Mouse (Mus musculus) midbrain, postnatal 0 days (tissue): Measurements from ENCODE around the gene Inpp4a. TPM values are rescaled to one million over a fixed set of nuclear protein-coding genes. Genes with fewer than 3 reads are reported as not detected.

Experiments
- ATAC-seq: fragments of 200-750 bp; cut with Nextera tagmentation; 2 replicates; pipeline ENCODE4 v1.8.0; 2017; ENCODE audit warnings: moderate number of reproducible peaks, mild to moderate bottlenecking, moderate TSS enrichment, moderate library complexity; ENCODE audit not compliant: low FRiP score
- DNase-seq: peaks from one replicate; pipeline ENCODE4 v3.0.0-alpha.2; 2015; ENCODE audit warnings: low spot score
- H3K27ac ChIP-seq: fragments of 300-500 bp; sonication (generic); 2 replicates; pipeline ENCODE4 v1.5.1; 2014; ENCODE audit warnings: low read depth, mild to moderate bottlenecking, low read length, mixed read lengths
- H3K27me3 ChIP-seq: fragments of 300-500 bp; sonication (generic); 2 replicates; pipeline ENCODE4 v1.6.1; 2014; ENCODE audit warnings: low read length, control low read depth, mixed read lengths; ENCODE audit not compliant: insufficient read depth
- H3K36me3 ChIP-seq: fragments of 300-500 bp; sonication (generic); 2 replicates; pipeline ENCODE4 v1.6.1; 2014; ENCODE audit warnings: low read length, control low read depth, mixed read lengths; ENCODE audit not compliant: insufficient read depth
- H3K4me1 ChIP-seq: fragments of 300-500 bp; sonication (generic); 2 replicates; pipeline ENCODE4 v1.6.1; 2014; ENCODE audit warnings: mild to moderate bottlenecking, control low read depth, antibody characterized with exemption, low read length, mixed read lengths; ENCODE audit not compliant: insufficient read depth
- H3K4me2 ChIP-seq: fragments of 300-500 bp; sonication (generic); 2 replicates; pipeline ENCODE4 v1.6.1; 2014; ENCODE audit warnings: low read depth, mild to moderate bottlenecking, low read length, mixed read lengths; ENCODE audit not compliant: poor library complexity, severe bottlenecking
- H3K4me3 ChIP-seq: fragments of 300-500 bp; sonication (generic); 2 replicates; pipeline ENCODE4 v1.5.1; 2014; ENCODE audit warnings: low read depth, mild to moderate bottlenecking, low read length, moderate library complexity
- H3K9ac ChIP-seq: fragments of 300-500 bp; sonication (generic); replicated peaks from 2 replicates; pipeline ENCODE4 v1.6.1; 2014; ENCODE audit warnings: mild to moderate bottlenecking, low read length, moderate library complexity, mixed read lengths; ENCODE audit not compliant: poor library complexity, severe bottlenecking
- H3K9me3 ChIP-seq: fragments of 300-500 bp; sonication (generic); 2 replicates; pipeline ENCODE4 v1.6.1; 2016; ENCODE audit warnings: low read length, control low read depth
- CTCF ChIP-seq: IDR thresholded peaks from 2 replicates; pipeline ENCODE4 v1.5.1; 2016; ENCODE audit warnings: antibody characterized with exemption, mild to moderate bottlenecking
- WGBS: fragments of 180-500 bp; shearing (Covaris S2); extraction: QIAGEN DNeasy Blood & Tissue Kit; methylation state at CpG from one replicate; pipeline ENCODE4 v1.1.7; 2014; 5-methylcytosine and 5-hydroxymethylcytosine counted together
- polyA plus RNA-seq: library from polyadenylated mRNA; unstranded; fragments of >200 nt; fragmentation: Nextera tagmentation; extraction: Ambion mirVana; gene quantifications from 2 replicates; pipeline ENCODE4 v1.2.1, GENCODE M21; 2015
- total RNA-seq: library from RNA; depleted of rRNA; stranded (reverse); fragments of >200 nt; gene quantifications from 2 replicates; pipeline ENCODE4 v1.2.3, GENCODE M21; 2014

Inpp4a gene
- total and polyA plus RNA-seq, 2 experiments from 2014 or later, result 48.8 to 85.8 TPM

DNA sequence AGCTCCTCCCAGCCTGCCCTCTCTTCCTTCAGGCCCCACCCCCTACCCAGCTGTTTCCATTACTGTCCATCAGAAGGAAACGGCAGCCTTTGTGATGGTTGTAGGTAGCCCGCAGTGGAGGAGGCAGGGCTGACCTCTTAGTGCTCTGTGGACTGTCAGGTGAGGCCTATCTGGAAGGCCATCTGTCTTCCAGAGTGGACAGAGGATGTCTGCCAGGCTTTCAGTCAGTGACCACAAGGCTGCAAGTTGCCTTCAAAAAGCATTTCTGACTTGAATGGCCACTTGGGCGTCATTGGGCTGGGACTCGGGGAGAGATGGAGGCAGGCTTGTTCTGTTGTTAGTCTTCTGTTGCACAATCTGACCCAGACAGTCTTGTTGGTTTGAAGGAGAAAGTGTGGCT is 79.9 kb downstream of the Inpp4a start:
- Histone ChIP-seq H3K36me3 (peaks cover 67% of the 10 kb centered on the region), H3K4me2 (no peak overlapping the region), H3K27ac (no peak overlapping the region), H3K9me3 (no peaks in the 10 kb centered on the region), H3K9ac (no peak overlapping the region), H3K27me3 (no peaks in the 10 kb centered on the region), H3K4me1 (no peaks in the 10 kb centered on the region), H3K4me3 (no peak overlapping the region)
- no peak for DNase-seq
- ATAC-seq, result no peak
- no peak for TF ChIP-seq CTCF
- 85% methylated on average over 4 of the region's 4 CpGs for WGBS

DNA sequence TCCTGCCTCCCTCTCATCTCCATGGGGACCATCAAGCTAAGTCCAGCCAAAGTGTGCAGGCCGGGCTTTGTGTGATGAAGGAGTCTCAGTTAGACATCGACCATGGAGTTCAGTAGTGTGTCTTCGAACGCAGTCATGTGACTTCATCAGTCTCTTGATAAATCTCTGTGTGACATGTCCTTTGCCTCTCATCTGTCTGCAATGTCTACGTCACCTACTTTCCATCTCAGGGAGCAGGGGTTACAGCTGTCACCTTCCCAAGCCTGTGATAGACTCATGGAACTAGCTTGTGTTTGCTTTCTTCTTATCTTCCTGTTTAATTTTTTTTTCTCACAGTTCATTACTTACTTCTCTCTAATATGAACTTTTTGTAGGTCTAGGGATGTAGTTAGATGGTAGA is 81.2 kb downstream of the Inpp4a start:
- Histone ChIP-seq H3K9ac (no peak overlapping the region), H3K36me3 (peaks cover 62% of the 10 kb centered on the region), H3K4me1 (no peaks in the 10 kb centered on the region), H3K27ac (no peak overlapping the region), H3K4me2 (no peak overlapping the region), H3K27me3 (no peaks in the 10 kb centered on the region), H3K9me3 (no peaks in the 10 kb centered on the region), H3K4me3 (no peak overlapping the region)
- 93% methylated on average over 5 of the region's 5 CpGs for WGBS
- TF ChIP-seq CTCF, result no peak
- DNase-seq (no peak), ATAC-seq (no peak)

DNA sequence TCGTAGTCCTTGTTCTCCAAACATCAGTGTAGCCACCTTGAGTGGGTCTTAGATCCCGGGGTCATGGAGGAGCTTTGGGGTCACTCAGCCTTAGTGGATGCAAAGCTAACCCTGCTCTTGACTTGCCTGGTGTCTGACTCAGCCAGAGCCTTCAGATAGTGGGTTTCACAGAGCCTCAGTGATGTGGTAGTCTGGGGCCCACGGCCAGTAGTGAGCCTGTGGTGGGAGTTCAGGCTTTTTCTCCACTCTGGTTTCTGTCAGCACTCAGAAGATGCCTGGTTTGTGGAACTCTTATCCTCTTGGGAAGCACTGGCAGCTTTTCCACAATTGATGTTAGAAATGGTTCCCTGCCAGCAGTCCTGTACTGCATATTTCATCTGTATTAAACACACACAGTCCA is 84.6 kb downstream of the Inpp4a start:
- Histone ChIP-seq H3K9ac (no peak overlapping the region), H3K4me2 (no peak overlapping the region), H3K36me3 (peaks cover 48% of the 10 kb centered on the region), H3K27ac (no peak overlapping the region), H3K9me3 (no peaks in the 10 kb centered on the region), H3K27me3 (no peaks in the 10 kb centered on the region), H3K4me1 (no peaks in the 10 kb centered on the region), H3K4me3 (no peak overlapping the region)
- DNase-seq (no peak), ATAC-seq (no peak)
- WGBS, result 82% methylated on average over 3 of the region's 3 CpGs
- TF ChIP-seq CTCF, result no peak

DNA sequence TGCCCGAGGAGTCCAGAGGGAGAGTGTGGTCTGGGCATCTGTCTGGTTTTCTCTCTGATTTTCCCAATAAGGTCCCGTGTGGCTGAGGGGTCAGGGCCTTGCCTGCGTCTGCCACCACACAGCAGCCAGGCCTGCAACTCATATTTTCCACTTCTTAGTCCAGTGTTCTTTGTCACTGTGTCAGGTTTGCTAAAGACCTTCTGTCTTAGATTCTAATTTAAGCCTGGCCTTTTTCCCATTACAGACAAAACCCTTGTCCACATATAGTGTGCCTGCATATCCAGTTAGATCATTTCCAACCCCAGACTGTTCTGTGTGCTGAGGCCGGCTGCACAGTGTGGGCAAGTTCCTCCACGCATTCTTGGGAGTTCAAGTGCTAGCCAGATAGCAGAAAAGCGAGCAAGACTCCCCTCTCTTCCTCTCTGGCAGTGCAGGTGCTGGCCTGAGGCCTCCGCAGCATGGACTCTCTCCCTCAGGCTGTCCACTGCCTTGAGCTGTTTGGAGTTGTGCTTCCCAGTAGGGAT is 86.8 kb downstream of the Inpp4a start:
- H3K4me2 ChIP-seq, result no peak overlapping the region
- no peak for DNase-seq
- no peak overlapping the region for H3K27ac ChIP-seq
- H3K36me3 ChIP-seq, result peaks cover 51% of the 10 kb centered on the region
- TF ChIP-seq CTCF, result no peak
- whole genome bisulfite sequencing, result 82% methylated on average over 7 of the region's 7 CpGs
- H3K4me3 ChIP-seq, result no peak overlapping the region
- ATAC-seq, result no peak
- H3K9me3 ChIP-seq, result no peaks in the 10 kb centered on the region
- H3K4me1 ChIP-seq, result no peaks in the 10 kb centered on the region
- no peaks in the 10 kb centered on the region for H3K27me3 ChIP-seq
- H3K9ac ChIP-seq, result no peak overlapping the region

DNA sequence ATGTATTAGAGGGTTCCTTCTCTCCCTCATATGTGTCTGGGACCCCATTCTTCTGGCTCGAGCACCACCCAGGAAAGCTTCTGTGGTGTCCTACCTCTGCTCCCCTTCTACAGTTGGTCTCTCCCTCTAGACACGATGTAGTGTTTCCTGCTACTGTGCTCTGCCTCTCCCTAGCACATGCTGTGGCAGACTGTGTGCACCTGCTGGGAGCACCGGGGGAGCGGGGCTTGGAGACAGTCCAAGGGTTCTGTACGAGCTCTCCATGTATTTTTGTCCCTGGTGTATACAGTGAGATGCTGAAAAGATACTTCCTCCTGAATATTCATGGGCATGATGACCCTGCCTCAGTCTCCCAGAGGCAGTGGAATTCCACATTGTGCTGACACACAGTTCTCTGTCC is 93.5 kb downstream of the Inpp4a start:
- ATAC-seq (no peak), DNase-seq (no peak)

DNA sequence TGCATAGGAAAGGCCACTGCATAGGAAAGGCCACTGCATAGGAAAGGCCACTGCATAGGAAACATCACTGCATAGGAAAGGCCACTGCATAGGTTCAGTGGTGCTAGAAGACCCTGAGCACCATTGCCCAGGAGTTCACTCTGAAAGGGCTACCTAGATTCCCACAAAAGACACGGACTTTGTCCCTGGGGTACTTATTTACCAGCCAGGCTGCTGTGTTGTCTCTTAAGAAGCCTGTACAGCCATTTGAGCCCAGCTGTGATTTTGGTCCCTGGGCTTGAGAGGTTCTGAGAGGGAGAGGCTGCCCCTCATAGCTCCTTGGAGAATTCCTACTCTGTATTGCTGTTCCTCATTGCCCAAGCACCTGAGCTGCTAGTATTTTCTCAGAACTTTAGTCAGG is 96.8 kb downstream of the Inpp4a start:
- H3K4me3 ChIP-seq, result no peak overlapping the region
- no peak overlapping the region for H3K27ac ChIP-seq
- no peak overlapping the region for H3K4me2 ChIP-seq
- H3K4me1 ChIP-seq, result no peaks in the 10 kb centered on the region
- no peak for TF ChIP-seq CTCF
- no peaks in the 10 kb centered on the region for H3K27me3 ChIP-seq
- 73% methylated on average over 1 of the region's 1 CpGs for WGBS
- no peak for DNase-seq
- no peak overlapping the region for H3K9ac ChIP-seq
- no peaks in the 10 kb centered on the region for H3K9me3 ChIP-seq
- peaks cover 83% of the 10 kb centered on the region for H3K36me3 ChIP-seq
- no peak for ATAC-seq

More for the DNA sequence above, 93.5 kb downstream of the Inpp4a start:
- no peak overlapping the region for H3K4me3 ChIP-seq
- no peak for TF ChIP-seq CTCF
- H3K9ac ChIP-seq, result no peak overlapping the region
- no peak overlapping the region for H3K4me2 ChIP-seq
- H3K4me1 ChIP-seq, result no peaks in the 10 kb centered on the region
- H3K27me3 ChIP-seq, result no peaks in the 10 kb centered on the region
- 64% methylated on average over 5 of the region's 5 CpGs for WGBS
- H3K9me3 ChIP-seq, result no peaks in the 10 kb centered on the region
- H3K36me3 ChIP-seq, result peaks cover 76% of the 10 kb centered on the region
- no peak overlapping the region for H3K27ac ChIP-seq
